Mouse (Mus musculus) liver, embryonic 12.5 days (tissue): ENCODE measurements around the gene Cd36. TPM values are rescaled to one million over a fixed set of nuclear protein-coding genes. Genes with fewer than 3 reads are reported as not detected.

ENCODE experiments used
- ATAC-seq: fragments of 200-750 bp; cut with Nextera tagmentation; 2 replicates; pipeline ENCODE4 v1.8.0; 2017; ENCODE audit warnings: moderate number of reproducible peaks, mild to moderate bottlenecking, moderate library complexity
- H3K27ac ChIP-seq: fragments of 300-500 bp; sonication (generic); 2 replicates; pipeline ENCODE4 v1.5.1; 2016; ENCODE audit warnings: mild to moderate bottlenecking
- H3K27me3 ChIP-seq: fragments of 300-500 bp; sonication (generic); replicated peaks from 2 replicates; pipeline ENCODE4 v1.6.1; 2016; ENCODE audit warnings: mild to moderate bottlenecking, moderate library complexity
- H3K36me3 ChIP-seq: fragments of 300-500 bp; sonication (generic); 2 replicates; pipeline ENCODE4 v1.6.1; 2016; ENCODE audit warnings: mild to moderate bottlenecking, moderate library complexity
- H3K4me1 ChIP-seq: fragments of 300-500 bp; sonication (generic); 2 replicates; pipeline ENCODE4 v1.6.1; 2016
- H3K4me2 ChIP-seq: fragments of 300-500 bp; sonication (generic); 2 replicates; pipeline ENCODE4 v1.6.1; 2016; ENCODE audit warnings: mild to moderate bottlenecking, moderate library complexity
- H3K4me3 ChIP-seq: fragments of 300-500 bp; sonication (generic); 2 replicates; pipeline ENCODE4 v1.5.1; 2016; ENCODE audit warnings: mild to moderate bottlenecking, moderate library complexity
- H3K9ac ChIP-seq: fragments of 300-500 bp; sonication (generic); 2 replicates; pipeline ENCODE4 v1.6.1; 2016; ENCODE audit warnings: mild to moderate bottlenecking, moderate library complexity
- H3K9me3 ChIP-seq: fragments of 300-500 bp; sonication (generic); replicated peaks from 2 replicates; pipeline ENCODE4 v1.6.1; 2016; ENCODE audit warnings: mild to moderate bottlenecking, moderate library complexity
- WGBS: fragments of 180-500 bp; shearing (Covaris S2); methylation state at CpG from one replicate; pipeline ENCODE4 v1.1.7; 2016; ENCODE audit not compliant: insufficient replicate concordance; 5-methylcytosine and 5-hydroxymethylcytosine counted together
- polyA plus RNA-seq: library from polyadenylated mRNA; unstranded; fragments of >200 nt; fragmentation: Nextera tagmentation; extraction: Ambion mirVana; gene quantifications from 2 replicates; pipeline ENCODE4 v1.2.1, GENCODE M21; 2016

The Cd36 gene
- polyA plus RNA-seq, 1 experiment from 2014 or later = 11.0 TPM

DNA sequence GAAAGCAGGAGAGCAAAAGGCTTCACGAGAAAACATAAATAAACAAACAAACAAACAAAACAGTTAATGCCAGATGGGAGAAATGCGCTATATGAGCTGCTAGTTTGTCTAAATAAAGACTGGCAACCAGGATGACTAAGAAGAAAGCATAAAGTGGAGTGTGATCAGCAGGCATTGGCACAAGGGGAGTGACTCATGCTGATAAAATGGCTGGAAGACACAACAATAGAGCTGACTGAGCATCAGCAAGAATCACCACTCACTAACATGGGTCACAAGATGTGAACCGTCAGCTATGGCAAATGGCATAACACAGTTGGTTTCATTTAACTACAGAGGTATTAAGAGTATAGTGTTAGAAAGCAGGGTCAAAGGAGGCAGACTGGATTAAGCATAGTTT lies 140.3 kb downstream of the Cd36 start:
- WGBS = 54% methylated on average over 3 of the region's 3 CpGs
- H3K9ac ChIP-seq = no peak overlapping the region
- no peak overlapping the region for H3K4me2 ChIP-seq
- H3K4me3 ChIP-seq = no peak overlapping the region
- H3K27me3 ChIP-seq = no peaks in the 10 kb centered on the region
- ATAC-seq = no peak
- H3K36me3 ChIP-seq = no peaks in the 10 kb centered on the region
- H3K9me3 ChIP-seq = no peaks in the 10 kb centered on the region
- no peak overlapping the region for H3K27ac ChIP-seq
- no peaks in the 10 kb centered on the region for H3K4me1 ChIP-seq

DNA sequence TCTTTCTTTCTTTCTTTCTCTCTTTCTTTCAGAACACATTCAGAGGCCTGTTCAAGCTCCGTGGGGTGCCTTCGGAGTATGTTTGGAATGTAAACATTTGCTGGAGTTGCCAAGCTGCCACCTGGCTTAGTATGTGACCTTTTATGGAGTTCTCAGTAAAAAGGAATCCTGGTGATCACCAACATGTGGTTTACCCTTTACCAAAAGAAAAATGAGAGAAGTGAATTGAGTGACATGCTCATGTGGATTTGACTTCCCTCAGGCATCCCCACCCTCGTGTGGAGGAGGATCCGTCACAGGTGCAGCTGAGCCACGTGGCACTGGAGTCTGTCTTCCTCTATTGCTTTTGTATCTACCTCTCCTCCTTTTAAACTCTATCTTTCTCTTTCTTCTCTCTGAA lies 141.5 kb downstream of the Cd36 start:
- H3K27me3 ChIP-seq = no peaks in the 10 kb centered on the region
- WGBS = 43% methylated on average over 5 of the region's 5 CpGs
- no peak overlapping the region for H3K9ac ChIP-seq
- no peaks in the 10 kb centered on the region for H3K36me3 ChIP-seq
- no peak overlapping the region for H3K27ac ChIP-seq
- H3K9me3 ChIP-seq = no peaks in the 10 kb centered on the region
- no peak overlapping the region for H3K4me2 ChIP-seq
- no peaks in the 10 kb centered on the region for H3K4me1 ChIP-seq
- H3K4me3 ChIP-seq = no peak overlapping the region
- no peak for ATAC-seq

- no peak overlapping the region for H3K9ac ChIP-seq
- no peak for ATAC-seq
- no peaks in the 10 kb centered on the region for H3K27me3 ChIP-seq
- H3K4me3 ChIP-seq = no peak overlapping the region
- H3K36me3 ChIP-seq = no peaks in the 10 kb centered on the region
- H3K4me2 ChIP-seq = no peak overlapping the region
- no peaks in the 10 kb centered on the region for H3K9me3 ChIP-seq
- H3K27ac ChIP-seq = no peak overlapping the region
- no peaks in the 10 kb centered on the region for H3K4me1 ChIP-seq
Observed at GRCm38 (mm10) chr5:17746520-17746919, 142.1 kb downstream of the Cd36 start.

DNA sequence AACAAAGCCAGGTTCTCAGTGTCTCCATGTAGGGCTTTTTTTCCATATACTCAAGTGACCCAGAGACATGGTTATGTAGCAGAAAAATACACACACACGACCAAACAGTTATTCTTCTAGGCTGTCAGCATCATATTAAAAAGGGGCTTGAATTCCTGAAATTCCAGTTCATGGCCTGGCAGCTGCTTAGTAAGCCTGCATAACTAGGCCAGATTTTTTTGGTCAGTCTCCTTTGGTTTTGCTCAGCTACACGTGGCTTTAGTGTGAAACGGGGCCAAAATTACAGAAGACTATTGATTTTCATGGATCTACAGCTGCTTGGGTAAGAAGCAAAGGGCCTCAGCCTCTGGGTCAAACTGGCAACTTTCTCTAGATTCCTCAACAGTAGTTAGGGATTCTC lies 148.8 kb downstream of the Cd36 start:
- WGBS = 59% methylated on average over 3 of the region's 3 CpGs
- Histone ChIP-seq H3K4me1 (no peaks in the 10 kb centered on the region), H3K4me3 (no peak overlapping the region), H3K36me3 (no peaks in the 10 kb centered on the region), H3K9me3 (no peaks in the 10 kb centered on the region), H3K27ac (no peak overlapping the region), H3K4me2 (no peak overlapping the region), H3K9ac (no peak overlapping the region), H3K27me3 (no peaks in the 10 kb centered on the region)
- no peak for ATAC-seq

Other genes starting within 250 kb of the Cd36 start
- gene Gnat3, start 73.7 kb upstream of the Cd36 start, polyA plus RNA-seq = not detected in 2 replicates